Mouse (Mus musculus) cortical plate, adult 2 months (tissue): ENCODE measurements at regions not wholly inside any gene's neighbourhood (a gene's known extent, or its start where the extent isn't known, plus 50 kb on each side); places are given as distances from the start of the nearest gene placed in this dataset.

Source experiments
- CTCF ChIP-seq: fragments of 200-500 bp; IDR thresholded peaks from 2 replicates; pipeline ENCODE4 v1.5.1; 2011; ENCODE audit warnings: mild to moderate bottlenecking, control low read depth, low read length; ENCODE audit not compliant: insufficient read depth; ENCODE audit errors: extremely low read depth
- POLR2A ChIP-seq: fragments of 200-500 bp; IDR thresholded peaks from 2 replicates; pipeline ENCODE4 v1.6.1; 2011; ENCODE audit warnings: mild to moderate bottlenecking, low read length, control low read depth; ENCODE audit not compliant: insufficient read depth; ENCODE audit errors: extremely low read depth

- TF ChIP-seq POLR2A (no peak), CTCF (no peak)
Observed at GRCm38 (mm10) chr16:87291716-87292115, 62.3 kb upstream of the N6amt1 start.
